Mouse (Mus musculus) liver, adult 2 months (tissue): ENCODE measurements at regions not wholly inside any gene's neighbourhood (a gene's known extent, or its start where the extent isn't known, plus 50 kb on each side); places are given as distances from the start of the nearest gene placed in this dataset.

Experiments used
- CTCF ChIP-seq: fragments of 200-500 bp; IDR thresholded peaks from 2 replicates; pipeline ENCODE4 v1.5.1; 2011; ENCODE audit warnings: low read depth, low read length, control low read depth
- POLR2A ChIP-seq: fragments of 200-500 bp; IDR thresholded peaks from 2 replicates; pipeline ENCODE4 v1.6.1; 2011; ENCODE audit warnings: low read length, control low read depth; ENCODE audit not compliant: insufficient read depth; ENCODE audit errors: extremely low read depth

- TF ChIP-seq POLR2A (no peak), CTCF (no peak)
Observed at GRCm38 (mm10) chr10:109132091-109132573, 121.3 kb upstream of the Syt1 start.
